Mouse (Mus musculus) midbrain, embryonic 10.5 days (tissue): ENCODE measurements around the gene Eif4a3. TPM values are rescaled to one million over a fixed set of nuclear protein-coding genes. Genes with fewer than 3 reads are reported as not detected.
A peak's percentile ranks its signal among the peaks of the same experiment; 100 is the strongest.

ENCODE experiments used
- DNase-seq: peaks from one replicate; pipeline ENCODE4 v3.0.0-alpha.2; 2017; ENCODE audit warnings: low spot score
- H3K27ac ChIP-seq: fragments of 300-500 bp; sonication (generic); replicated peaks from 2 replicates; pipeline ENCODE4 v1.5.1; 2016; ENCODE audit warnings: mild to moderate bottlenecking
- H3K27me3 ChIP-seq: fragments of 300-500 bp; sonication (generic); 2 replicates; pipeline ENCODE4 v1.6.1; 2016; ENCODE audit warnings: low read depth, mild to moderate bottlenecking; ENCODE audit not compliant: poor library complexity, severe bottlenecking
- H3K36me3 ChIP-seq: fragments of 300-500 bp; sonication (generic); 2 replicates; pipeline ENCODE4 v1.6.1; 2016; ENCODE audit warnings: mild to moderate bottlenecking, moderate library complexity
- H3K4me1 ChIP-seq: fragments of 300-500 bp; sonication (generic); 2 replicates; pipeline ENCODE4 v1.6.1; 2016
- H3K4me3 ChIP-seq: fragments of 300-500 bp; sonication (generic); 2 replicates; pipeline ENCODE4 v1.5.1; 2016; ENCODE audit warnings: mild to moderate bottlenecking, moderate library complexity
- H3K9me3 ChIP-seq: fragments of 300-500 bp; sonication (generic); replicated peaks from 2 replicates; pipeline ENCODE4 v1.6.1; 2016; ENCODE audit warnings: mild to moderate bottlenecking
- WGBS: fragments of 180-500 bp; shearing (Covaris S2); methylation state at CpG from one replicate; pipeline ENCODE4 v1.1.7; 2016; 5-methylcytosine and 5-hydroxymethylcytosine counted together
- polyA plus RNA-seq: library from polyadenylated mRNA; unstranded; fragments of >200 nt; fragmentation: Nextera tagmentation; extraction: Ambion mirVana; gene quantifications from 2 replicates; pipeline ENCODE4 v1.2.1, GENCODE M21; 2016

Gene Eif4a3
- 465 and 494 TPM in 2 replicates for polyA plus RNA-seq

- under 1% methylated on average over 89 of the region's 89 CpGs for WGBS
Observed at GRCm38 (mm10) chr11:119299391-119300245, at the start of gene Eif4a3. Eif4a3 (minus strand) TSS chr11:119300089.

GRCm38 (mm10) chr11:119347125-119347524 lies 47.2 kb upstream of the Eif4a3 start:
- Histone ChIP-seq H3K4me1 (no peaks in the 10 kb centered on the region), H3K9me3 (no peaks in the 10 kb centered on the region), H3K4me3 (no peak overlapping the region), H3K27ac (no peak overlapping the region), H3K36me3 (peaks cover 24% of the 10 kb centered on the region), H3K27me3 (no peaks in the 10 kb centered on the region)
- no peak for DNase-seq
- WGBS, result 84% methylated on average over 4 of the region's 4 CpGs

More at GRCm38 (mm10) chr11:119299391-119300245, at the start of gene Eif4a3:
- Histone ChIP-seq H3K27me3 (peaks cover 3% of the 10 kb centered on the region; the same call in 1 of the 2 replicates), H3K9me3 (no peaks in the 10 kb centered on the region), H3K4me3 (peak within 1 kb of the TSS; percentile 94), H3K27ac (peak within 1 kb of the TSS; percentile 95), H3K4me1 (peaks cover 30% of the 10 kb centered on the region), H3K36me3 (peaks cover 38% of the 10 kb centered on the region)
- DNase-seq, result peak; percentile 98

- DNase-seq, result no peak
- Histone ChIP-seq H3K27me3 (no peaks in the 10 kb centered on the region), H3K27ac (no peak overlapping the region), H3K36me3 (peaks cover 18% of the 10 kb centered on the region), H3K9me3 (no peaks in the 10 kb centered on the region), H3K4me3 (no peak overlapping the region), H3K4me1 (no peaks in the 10 kb centered on the region)
- 77% methylated on average over 6 of the region's 6 CpGs for WGBS
Observed at GRCm38 (mm10) chr11:119344865-119345264, 45.0 kb upstream of the Eif4a3 start.

GRCm38 (mm10) chr11:119344178-119344577 lies 44.3 kb upstream of the Eif4a3 start:
- peaks cover 18% of the 10 kb centered on the region for H3K36me3 ChIP-seq
- DNase-seq, result no peak
- H3K27ac ChIP-seq, result no peak overlapping the region
- WGBS, result 85% methylated on average over 8 of the region's 8 CpGs
- no peaks in the 10 kb centered on the region for H3K9me3 ChIP-seq
- H3K27me3 ChIP-seq, result no peaks in the 10 kb centered on the region
- H3K4me1 ChIP-seq, result no peaks in the 10 kb centered on the region
- H3K4me3 ChIP-seq, result no peak overlapping the region

GRCm38 (mm10) chr11:119339637-119340036 lies 39.7 kb upstream of the Eif4a3 start:
- Histone ChIP-seq H3K9me3 (no peaks in the 10 kb centered on the region), H3K27me3 (no peaks in the 10 kb centered on the region; the same call in 1 of the 2 replicates), H3K4me3 (no peak overlapping the region), H3K36me3 (no peaks in the 10 kb centered on the region), H3K27ac (no peak overlapping the region), H3K4me1 (no peaks in the 10 kb centered on the region)
- 11% methylated on average over 5 of the region's 5 CpGs for WGBS
- DNase-seq, result peak; percentile 73

- Histone ChIP-seq H3K4me1 (no peaks in the 10 kb centered on the region), H3K27me3 (no peaks in the 10 kb centered on the region; the same call in 1 of the 2 replicates), H3K4me3 (no peak overlapping the region), H3K36me3 (no peaks in the 10 kb centered on the region), H3K27ac (no peak overlapping the region), H3K9me3 (no peaks in the 10 kb centered on the region)
- 59% methylated on average over 5 of the region's 5 CpGs for WGBS
- no peak for DNase-seq
Observed at GRCm38 (mm10) chr11:119339179-119339578, 39.3 kb upstream of the Eif4a3 start.

GRCm38 (mm10) chr11:119338271-119339059 lies 38.6 kb upstream of the Eif4a3 start:
- 84% methylated on average over 10 of the region's 10 CpGs for WGBS
- no peaks in the 10 kb centered on the region for H3K4me1 ChIP-seq
- no peak for DNase-seq
- no peaks in the 10 kb centered on the region; the same call in 1 of the 2 replicates for H3K27me3 ChIP-seq
- no peak overlapping the region for H3K4me3 ChIP-seq
- H3K9me3 ChIP-seq, result no peaks in the 10 kb centered on the region
- H3K27ac ChIP-seq, result no peak overlapping the region
- no peaks in the 10 kb centered on the region for H3K36me3 ChIP-seq

- 47% methylated on average over 3 of the region's 3 CpGs for WGBS
- Histone ChIP-seq H3K4me3 (no peak overlapping the region), H3K9me3 (no peaks in the 10 kb centered on the region), H3K27me3 (peaks cover 8% of the 10 kb centered on the region; the same call in 1 of the 2 replicates), H3K36me3 (no peaks in the 10 kb centered on the region), H3K4me1 (0 out of 2 replicates have a peak, but pooled peaks cover 3% of the 10 kb centered on the region), H3K27ac (no peak overlapping the region)
- DNase-seq, result no peak
Observed at GRCm38 (mm10) chr11:119331970-119332369, 32.1 kb upstream of the Eif4a3 start.

GRCm38 (mm10) chr11:119330592-119330991 lies 30.7 kb upstream of the Eif4a3 start:
- Histone ChIP-seq H3K27me3 (peaks cover 8% of the 10 kb centered on the region; the same call in 1 of the 2 replicates), H3K9me3 (no peaks in the 10 kb centered on the region), H3K4me1 (0 out of 2 replicates have a peak, but pooled peaks cover 3% of the 10 kb centered on the region), H3K36me3 (no peaks in the 10 kb centered on the region), H3K4me3 (no peak overlapping the region), H3K27ac (no peak overlapping the region)
- WGBS, result 72% methylated on average over 4 of the region's 4 CpGs
- DNase-seq, result no peak

GRCm38 (mm10) chr11:119325068-119325467 lies 25.2 kb upstream of the Eif4a3 start:
- Histone ChIP-seq H3K9me3 (peaks cover 8% of the 10 kb centered on the region; the same call in 1 of the 2 replicates), H3K36me3 (no peaks in the 10 kb centered on the region), H3K27ac (no peak overlapping the region), H3K4me1 (no peaks in the 10 kb centered on the region), H3K4me3 (no peak overlapping the region), H3K27me3 (peaks cover 5% of the 10 kb centered on the region)
- WGBS, result 81% methylated on average over 1 of the region's 1 CpGs
- no peak for DNase-seq

- H3K4me1 ChIP-seq, result no peaks in the 10 kb centered on the region
- peaks cover 5% of the 10 kb centered on the region for H3K27me3 ChIP-seq
- no peak for DNase-seq
- H3K9me3 ChIP-seq, result peaks cover 8% of the 10 kb centered on the region; the same call in 1 of the 2 replicates
- no peak overlapping the region for H3K27ac ChIP-seq
- 84% methylated on average over 13 of the region's 13 CpGs for WGBS
- H3K4me3 ChIP-seq, result no peak overlapping the region
- H3K36me3 ChIP-seq, result no peaks in the 10 kb centered on the region
Observed at GRCm38 (mm10) chr11:119322521-119322920, 22.6 kb upstream of the Eif4a3 start.

- Histone ChIP-seq H3K27ac (no peak overlapping the region), H3K4me1 (no peaks in the 10 kb centered on the region), H3K9me3 (no peaks in the 10 kb centered on the region), H3K4me3 (no peak overlapping the region), H3K27me3 (no peaks in the 10 kb centered on the region), H3K36me3 (no peaks in the 10 kb centered on the region)
- 91% methylated on average over 4 of the region's 4 CpGs for WGBS
- DNase-seq, result no peak
Observed at GRCm38 (mm10) chr11:119316720-119317119, 16.8 kb upstream of the Eif4a3 start.
